ENCODE assay signal across 8 mouse cellular contexts in genomic region chr16:50009542-50009941, GRCm38 (mm10).
DNase-seq lines count a peak whose midpoint lies in the region; ATAC-seq and TF ChIP-seq lines count a peak whose summit lies in the region.

No protein-coding gene starts in this region.

- WGBS in neural tube, embryonic 14.5 days = 45% methylated on average over 6 of the region's 6 CpGs
- 47% methylated on average over 6 of the region's 6 CpGs for WGBS in thymus, adult 2 months

- peak; percentile 66; the same call in 1 of the 2 replicates for ATAC-seq in neural tube, embryonic 14.5 days (ENCODE audit: low read depth)
- peak; percentile 95 for ATAC-seq in megakaryocyte progenitor cell, adult 5-6 weeks (replicated peaks; ENCODE audit: poor library complexity)
- no peak for ATAC-seq in erythroid progenitor cell, adult 5-6 weeks (replicated peaks; ENCODE audit: low FRiP score, poor library complexity, severe bottlenecking)

- H3K9me3 ChIP-seq in neural tube, embryonic 14.5 days (ENCODE audit: control insufficient read depth, low read length) = no peaks in the 10 kb centered on the region

- H3K4me1 ChIP-seq in neural tube, embryonic 14.5 days (ENCODE audit: control insufficient read depth, insufficient read depth, low read length) = no peaks in the 10 kb centered on the region
- no peaks in the 10 kb centered on the region for H3K4me1 ChIP-seq in thymus, adult 2 months (replicated peaks; ENCODE audit: control insufficient read depth, insufficient read depth, low read length)

- no peak for TF ChIP-seq CTCF in thymus, adult 2 months (IDR thresholded peaks at IDR 0.05; ENCODE audit: borderline replicate concordance, control insufficient read depth, extremely low read depth, insufficient read depth, low read length, poor library complexity)

- no peaks in the 10 kb centered on the region for H3K27me3 ChIP-seq in neural tube, embryonic 14.5 days (ENCODE audit: control insufficient read depth, insufficient read depth, low read length)
- H3K27me3 ChIP-seq in thymus, adult 2 months (ENCODE audit: control insufficient read depth, insufficient read depth, low read length) = no peaks in the 10 kb centered on the region

- H3K27ac ChIP-seq in neural tube, embryonic 14.5 days (ENCODE audit: low read depth, low read length) = no peak overlapping the region
- H3K27ac ChIP-seq in thymus, adult 2 months (ENCODE audit: control insufficient read depth, insufficient read depth, low read length) = no peak overlapping the region

- no peak overlapping the region for H3K9ac ChIP-seq in neural tube, embryonic 14.5 days (replicated peaks; ENCODE audit: low read depth, low read length)

- H3K4me2 ChIP-seq in neural tube, embryonic 14.5 days (ENCODE audit: low read depth, low read length) = no peak overlapping the region

- no peak overlapping the region for H3K4me3 ChIP-seq in neural tube, embryonic 14.5 days (ENCODE audit: low read depth, low read length)
- no peak overlapping the region for H3K4me3 ChIP-seq in thymus, adult 2 months (ENCODE audit: control insufficient read depth, insufficient read depth, low read length)

- no peaks in the 10 kb centered on the region for H3K36me3 ChIP-seq in neural tube, embryonic 14.5 days (ENCODE audit: control insufficient read depth, insufficient read depth, low read length)
- no peaks in the 10 kb centered on the region for H3K36me3 ChIP-seq in thymus, adult 2 months (ENCODE audit: control insufficient read depth, insufficient read depth, low read length)

- no peak for TF ChIP-seq POLR2A in thymus, adult 2 months (IDR thresholded peaks at IDR 0.05; ENCODE audit: control insufficient read depth, extremely low read depth, insufficient read depth, low read length, poor library complexity)

- DNase-seq in neural tube, embryonic 10.5 days (ENCODE audit: extremely low spot score, low spot score) = no peak
- DNase-seq in cerebellum, adult 11-12 months = peak; percentile 86
- peak; percentile 24 to 29 for DNase-seq in kidney, adult 8-10 months
- no peak for DNase-seq in lung, postnatal 25 days (ENCODE audit: low spot score)
- DNase-seq in thymus, adult 2 months = no peak

Comparison
In these comparisons a context has a peak if more than half of its experiments do, and no peak if none do; other contexts are left out.
1. DNase-seq: peak in cerebellum, adult 11-12 months (single experiment) and kidney, adult 8-10 months (2 of 2); none in neural tube, embryonic 10.5 days (single experiment), lung, postnatal 25 days (single experiment) and thymus, adult 2 months (single experiment).